Mouse (Mus musculus): ENCODE data around the gene Casp6.

- TF ChIP-seq CTCF (conservative IDR thresholded peaks at IDR 0.05 in 1 of 2, IDR thresholded peaks at IDR 0.05 in 1 of 2; ENCODE audit: low read depth in 2 of 2, low read length in 2 of 2) = no peak
- TF ChIP-seq CHD2 (IDR thresholded peaks at IDR 0.05; ENCODE audit: low read length) = no peak
- TF ChIP-seq ZKSCAN1 (IDR thresholded peaks at IDR 0.05; ENCODE audit: borderline replicate concordance, low read depth, low read length) = no peak
- TF ChIP-seq MXI1 (IDR thresholded peaks at IDR 0.05; ENCODE audit: low read depth, low read length) = no peak
- no peak for TF ChIP-seq TCF12 (IDR thresholded peaks at IDR 0.05; ENCODE audit: low read depth, low read length)
- no peak for TF ChIP-seq JUND (conservative IDR thresholded peaks at IDR 0.05; ENCODE audit: low read depth, low read length)
- no peak for TF ChIP-seq ZNF384 (IDR thresholded peaks at IDR 0.05; ENCODE audit: low read depth, low read length)
- TF ChIP-seq POLR2A (IDR thresholded peaks at IDR 0.05; ENCODE audit: low read depth, low read length) = no peak
- no peak for TF ChIP-seq USF1 (IDR thresholded peaks at IDR 0.05; ENCODE audit: low read depth, low read length)
- no peak for TF ChIP-seq KAT2A (IDR thresholded peaks at IDR 0.05; ENCODE audit: insufficient replicate concordance, low read length)
- no peak for TF ChIP-seq USF2 (conservative IDR thresholded peaks at IDR 0.05; ENCODE audit: low read depth, low read length)
- TF ChIP-seq BHLHE40 (IDR thresholded peaks at IDR 0.05; ENCODE audit: low read depth, low read length) = no peak
- no peak for TF ChIP-seq SMC3 (IDR thresholded peaks at IDR 0.05; ENCODE audit: low read depth, low read length)
These were observed 2.1 kb downstream of the Casp6 start for GRCm38 (mm10) chr3:129903369-129903768.
